Mouse (Mus musculus): ENCODE measurements around the gene Slc1a1. TPM values are rescaled to one million over a fixed set of nuclear protein-coding genes. Genes with fewer than 3 reads are reported as not detected.

Slc1a1 gene
- polyA plus RNA-seq, 1 experiment from 2014 or later: 4.7 TPM

GRCm38 (mm10) chr19:28917839-28918238 lies 83.0 kb downstream of the Slc1a1 start:
- no peak for ATAC-seq (replicated peaks; ENCODE audit: insufficient number of reproducible peaks, insufficient read depth, low FRiP score, low read depth)
- H3K9ac ChIP-seq: no peak overlapping the region
- 77% methylated on average over 5 of the region's 5 CpGs for WGBS
- H3K9me3 ChIP-seq (replicated peaks): no peaks in the 10 kb centered on the region
- H3K27me3 ChIP-seq: no peaks in the 10 kb centered on the region
- no peaks in the 10 kb centered on the region for H3K4me1 ChIP-seq (replicated peaks)
- no peak overlapping the region for H3K27ac ChIP-seq
- H3K36me3 ChIP-seq: no peaks in the 10 kb centered on the region
- no peak overlapping the region for H3K4me2 ChIP-seq
- no peak overlapping the region for H3K4me3 ChIP-seq

- H3K4me2 ChIP-seq: no peak overlapping the region
- H3K27me3 ChIP-seq: no peaks in the 10 kb centered on the region
- no peak overlapping the region for H3K4me3 ChIP-seq
- WGBS: 79% methylated on average over 5 of the region's 5 CpGs
- H3K9me3 ChIP-seq (replicated peaks): no peaks in the 10 kb centered on the region
- H3K27ac ChIP-seq: no peak overlapping the region
- no peak for ATAC-seq (replicated peaks; ENCODE audit: insufficient number of reproducible peaks, insufficient read depth, low FRiP score, low read depth)
- peaks cover 10% of the 10 kb centered on the region for H3K4me1 ChIP-seq (replicated peaks)
- no peak overlapping the region for H3K9ac ChIP-seq
- H3K36me3 ChIP-seq: no peaks in the 10 kb centered on the region
Observed at GRCm38 (mm10) chr19:28926366-28926765, 91.5 kb downstream of the Slc1a1 start.

- no peaks in the 10 kb centered on the region for H3K36me3 ChIP-seq
- peaks cover 10% of the 10 kb centered on the region for H3K4me1 ChIP-seq (replicated peaks)
- no peak overlapping the region for H3K4me2 ChIP-seq
- H3K9me3 ChIP-seq (replicated peaks): no peaks in the 10 kb centered on the region
- H3K27ac ChIP-seq: peak overlapping the region; percentile 43
- WGBS: 10% methylated on average over 4 of the region's 4 CpGs
- H3K27me3 ChIP-seq: no peaks in the 10 kb centered on the region
- no peak for ATAC-seq (replicated peaks; ENCODE audit: insufficient number of reproducible peaks, insufficient read depth, low FRiP score, low read depth)
- H3K4me3 ChIP-seq: no peak overlapping the region
- H3K9ac ChIP-seq: no peak overlapping the region
Observed at GRCm38 (mm10) chr19:28927396-28927795, 92.5 kb downstream of the Slc1a1 start.

GRCm38 (mm10) chr19:28929034-28929433 lies 94.2 kb downstream of the Slc1a1 start:
- Histone ChIP-seq H3K27ac (no peak overlapping the region), H3K4me1 (replicated peaks) (peaks cover 10% of the 10 kb centered on the region)

GRCm38 (mm10) chr19:28934897-28935296 lies 100.0 kb downstream of the Slc1a1 start:
- Histone ChIP-seq H3K4me1 (replicated peaks) (peaks cover 8% of the 10 kb centered on the region; the same call in 1 of the 2 replicates), H3K4me2 (no peak overlapping the region), H3K36me3 (no peaks in the 10 kb centered on the region), H3K27ac (no peak overlapping the region), H3K27me3 (no peaks in the 10 kb centered on the region), H3K9ac (no peak overlapping the region), H3K4me3 (no peak overlapping the region), H3K9me3 (replicated peaks) (no peaks in the 10 kb centered on the region)
- 75% methylated on average over 3 of the region's 3 CpGs for WGBS
- ATAC-seq (replicated peaks; ENCODE audit: insufficient number of reproducible peaks, insufficient read depth, low FRiP score, low read depth): no peak

More at GRCm38 (mm10) chr19:28929034-28929433, 94.2 kb downstream of the Slc1a1 start:
- no peaks in the 10 kb centered on the region for H3K36me3 ChIP-seq
- no peak overlapping the region for H3K4me2 ChIP-seq
- ATAC-seq (replicated peaks; ENCODE audit: insufficient number of reproducible peaks, insufficient read depth, low FRiP score, low read depth): no peak
- H3K27me3 ChIP-seq: no peaks in the 10 kb centered on the region
- H3K9me3 ChIP-seq (replicated peaks): no peaks in the 10 kb centered on the region
- no peak overlapping the region for H3K9ac ChIP-seq
- no peak overlapping the region for H3K4me3 ChIP-seq

GRCm38 (mm10) chr19:28940135-28940874 lies 105.5 kb downstream of the Slc1a1 start:
- Histone ChIP-seq H3K9me3 (replicated peaks) (no peaks in the 10 kb centered on the region), H3K4me2 (peak overlapping the region; percentile 24), H3K36me3 (no peaks in the 10 kb centered on the region), H3K4me3 (no peak overlapping the region), H3K27me3 (no peaks in the 10 kb centered on the region), H3K9ac (no peak overlapping the region), H3K27ac (peak overlapping the region; percentile 83), H3K4me1 (replicated peaks) (peaks cover 24% of the 10 kb centered on the region)
- 39% methylated on average over 9 of the region's 9 CpGs for WGBS
- ATAC-seq (replicated peaks; ENCODE audit: insufficient number of reproducible peaks, insufficient read depth, low FRiP score, low read depth): peak; percentile 90

- Histone ChIP-seq H3K9me3 (replicated peaks) (no peaks in the 10 kb centered on the region), H3K4me3 (no peak overlapping the region), H3K27ac (peak overlapping the region; percentile 83), H3K9ac (no peak overlapping the region), H3K4me2 (no peak overlapping the region), H3K36me3 (no peaks in the 10 kb centered on the region), H3K27me3 (no peaks in the 10 kb centered on the region), H3K4me1 (replicated peaks) (peaks cover 27% of the 10 kb centered on the region)
- 53% methylated on average over 4 of the region's 4 CpGs for WGBS
- no peak for ATAC-seq (replicated peaks; ENCODE audit: insufficient number of reproducible peaks, insufficient read depth, low FRiP score, low read depth)
Observed at GRCm38 (mm10) chr19:28941271-28941670, 106.4 kb downstream of the Slc1a1 start.

- ATAC-seq (replicated peaks; ENCODE audit: insufficient number of reproducible peaks, insufficient read depth, low FRiP score, low read depth): peak; percentile 64; the same call in 1 of the 2 replicates
- H3K9me3 ChIP-seq (replicated peaks): no peaks in the 10 kb centered on the region
- 7% methylated on average over 4 of the region's 4 CpGs for WGBS
- H3K27me3 ChIP-seq: no peaks in the 10 kb centered on the region
- H3K4me3 ChIP-seq: no peak overlapping the region
- peaks cover 16% of the 10 kb centered on the region for H3K4me1 ChIP-seq (replicated peaks)
- no peak overlapping the region for H3K9ac ChIP-seq
- H3K27ac ChIP-seq: peak overlapping the region; percentile 69
- peaks cover 3% of the 10 kb centered on the region; the same call in 1 of the 2 replicates for H3K36me3 ChIP-seq
- peak overlapping the region; percentile 6; the same call in 1 of the 2 replicates for H3K4me2 ChIP-seq
Observed at GRCm38 (mm10) chr19:28946782-28947181, 111.9 kb downstream of the Slc1a1 start.

GRCm38 (mm10) chr19:28947311-28947710 lies 112.5 kb downstream of the Slc1a1 start:
- Histone ChIP-seq H3K36me3 (peaks cover 3% of the 10 kb centered on the region; the same call in 1 of the 2 replicates), H3K9me3 (replicated peaks) (no peaks in the 10 kb centered on the region), H3K27ac (peak overlapping the region; percentile 69), H3K4me1 (replicated peaks) (peaks cover 16% of the 10 kb centered on the region), H3K4me3 (no peak overlapping the region), H3K9ac (no peak overlapping the region), H3K4me2 (no peak overlapping the region), H3K27me3 (no peaks in the 10 kb centered on the region)
- WGBS: 10% methylated on average over 2 of the region's 2 CpGs
- ATAC-seq (replicated peaks; ENCODE audit: insufficient number of reproducible peaks, insufficient read depth, low FRiP score, low read depth): no peak

- Histone ChIP-seq H3K27me3 (no peaks in the 10 kb centered on the region), H3K27ac (no peak overlapping the region), H3K36me3 (peaks cover 3% of the 10 kb centered on the region; the same call in 1 of the 2 replicates), H3K4me3 (no peak overlapping the region), H3K9ac (no peak overlapping the region), H3K4me2 (no peak overlapping the region), H3K9me3 (replicated peaks) (no peaks in the 10 kb centered on the region), H3K4me1 (replicated peaks) (peaks cover 13% of the 10 kb centered on the region)
- 78% methylated on average over 5 of the region's 5 CpGs for WGBS
- ATAC-seq (replicated peaks; ENCODE audit: insufficient number of reproducible peaks, insufficient read depth, low FRiP score, low read depth): no peak
Observed at GRCm38 (mm10) chr19:28951251-28951650, 116.4 kb downstream of the Slc1a1 start.

- H3K9me3 ChIP-seq (replicated peaks): no peaks in the 10 kb centered on the region
- ATAC-seq (replicated peaks; ENCODE audit: insufficient number of reproducible peaks, insufficient read depth, low FRiP score, low read depth): no peak
- peak overlapping the region; percentile 89; the same call in 1 of the 2 replicates for H3K9ac ChIP-seq
- H3K4me1 ChIP-seq (replicated peaks): peaks cover 31% of the 10 kb centered on the region
- H3K4me2 ChIP-seq: peak overlapping the region; percentile 87
- H3K27me3 ChIP-seq: no peaks in the 10 kb centered on the region
- H3K36me3 ChIP-seq: no peaks in the 10 kb centered on the region
- WGBS: 36% methylated on average over 3 of the region's 3 CpGs
- H3K4me3 ChIP-seq: peak overlapping the region; percentile 73
- H3K27ac ChIP-seq: peak overlapping the region; percentile 93
Observed at GRCm38 (mm10) chr19:28963113-28963512, 128.3 kb downstream of the Slc1a1 start.

- Histone ChIP-seq H3K36me3 (no peaks in the 10 kb centered on the region), H3K4me2 (peak overlapping the region; percentile 87), H3K4me3 (peak overlapping the region; percentile 73), H3K27me3 (no peaks in the 10 kb centered on the region), H3K9me3 (replicated peaks) (no peaks in the 10 kb centered on the region), H3K9ac (peak overlapping the region; percentile 89), H3K27ac (peak overlapping the region; percentile 93), H3K4me1 (replicated peaks) (peaks cover 31% of the 10 kb centered on the region)
- 5% methylated on average over 4 of the region's 4 CpGs for WGBS
- no peak for ATAC-seq (replicated peaks; ENCODE audit: insufficient number of reproducible peaks, insufficient read depth, low FRiP score, low read depth)
Observed at GRCm38 (mm10) chr19:28963513-28963841, 128.6 kb downstream of the Slc1a1 start.

All from heart, embryonic 15.5 days (tissue).